Mouse (Mus musculus) forebrain, embryonic 11.5 days (tissue): ENCODE measurements at regions not wholly inside any gene's neighbourhood (a gene's known extent, or its start where the extent isn't known, plus 50 kb on each side); places are given as distances from the start of the nearest gene placed in this dataset.

Experiments
- ATAC-seq: fragments of 200-750 bp; cut with Nextera tagmentation; replicated peaks from 2 replicates; pipeline ENCODE4 v1.8.0; 2017; ENCODE audit warnings: moderate TSS enrichment; ENCODE audit not compliant: low FRiP score
- DNase-seq: peaks from one replicate; pipeline ENCODE4 v3.0.0-alpha.2; 2017; ENCODE audit warnings: low spot score
- H3K27ac ChIP-seq: fragments of 300-500 bp; sonication (generic); 2 replicates; pipeline ENCODE4 v1.5.1; 2014; ENCODE audit warnings: low read depth, low read length
- H3K27me3 ChIP-seq: fragments of 300-500 bp; sonication (generic); 2 replicates; pipeline ENCODE4 v1.6.1; 2014; ENCODE audit warnings: mild to moderate bottlenecking, low read length, mixed read lengths; ENCODE audit not compliant: control insufficient read depth, insufficient read depth
- H3K36me3 ChIP-seq: fragments of 300-500 bp; sonication (generic); 2 replicates; pipeline ENCODE4 v1.6.1; 2014; ENCODE audit warnings: mild to moderate bottlenecking, low read length, moderate library complexity, mixed read lengths; ENCODE audit not compliant: control insufficient read depth, insufficient read depth
- H3K4me1 ChIP-seq: fragments of 300-500 bp; sonication (generic); replicated peaks from 2 replicates; pipeline ENCODE4 v1.6.1; 2014; ENCODE audit warnings: low read length, mixed read lengths; ENCODE audit not compliant: control insufficient read depth, insufficient read depth
- H3K4me2 ChIP-seq: fragments of 300-500 bp; sonication (generic); 2 replicates; pipeline ENCODE4 v1.6.1; 2014; ENCODE audit warnings: low read depth, mild to moderate bottlenecking, low read length, moderate library complexity, mixed read lengths; ENCODE audit not compliant: severe bottlenecking
- H3K4me3 ChIP-seq: fragments of 300-500 bp; sonication (generic); 2 replicates; pipeline ENCODE4 v1.5.1; 2014; ENCODE audit warnings: low read depth, low read length
- H3K9ac ChIP-seq: fragments of 300-500 bp; sonication (generic); 2 replicates; pipeline ENCODE4 v1.6.1; 2014; ENCODE audit warnings: low read length
- H3K9me3 ChIP-seq: fragments of 300-500 bp; sonication (generic); 2 replicates; pipeline ENCODE4 v1.6.1; 2016; ENCODE audit warnings: low read length, mixed read lengths; ENCODE audit not compliant: control insufficient read depth
- WGBS: fragments of 180-500 bp; shearing (Covaris S2); extraction: QIAGEN DNeasy Blood & Tissue Kit; methylation state at CpG from one replicate; pipeline ENCODE4 v1.1.7; 2014; 5-methylcytosine and 5-hydroxymethylcytosine counted together

DNA sequence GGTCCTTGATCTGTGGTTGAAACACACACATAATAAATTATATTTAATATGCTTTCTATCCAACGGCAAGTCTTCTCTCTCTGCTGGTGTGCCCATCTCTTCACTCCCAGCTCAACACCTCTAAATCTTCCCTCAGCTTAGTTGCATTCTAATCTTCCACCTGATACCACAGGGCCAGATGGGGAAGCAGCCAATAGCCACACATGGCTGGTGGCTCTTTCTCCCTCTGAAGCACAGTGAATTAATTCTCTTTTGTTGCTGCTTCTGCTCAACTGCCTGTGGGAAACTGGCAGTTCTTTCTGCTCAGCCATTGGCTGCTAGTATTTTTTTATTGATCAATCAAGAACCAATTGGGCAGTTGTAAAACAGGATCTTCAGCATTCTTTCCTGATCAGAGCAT lies 750.0 kb downstream of the Serpinb8 start:
- ATAC-seq, result 0 out of 2 replicates have a peak, but pooled peaks have one; percentile 14
- Histone ChIP-seq H3K36me3 (no peaks in the 10 kb centered on the region), H3K27ac (no peak overlapping the region), H3K9ac (no peak overlapping the region), H3K4me2 (no peak overlapping the region), H3K4me1 (no peaks in the 10 kb centered on the region), H3K27me3 (no peaks in the 10 kb centered on the region), H3K4me3 (no peak overlapping the region), H3K9me3 (no peaks in the 10 kb centered on the region)
- 96% methylated on average over 1 of the region's 1 CpGs for WGBS
- no peak for DNase-seq

- ATAC-seq, result no peak
- H3K4me2 ChIP-seq, result no peak overlapping the region
- no peak for DNase-seq
These were observed 751.5 kb downstream of the Serpinb8 start for GRCm38 (mm10) chr1:108341352-108341751.

GRCm38 (mm10) chr1:108363788-108364187 lies 774.0 kb downstream of the Serpinb8 start:
- no peak for ATAC-seq

More at GRCm38 (mm10) chr1:108341352-108341751, 751.5 kb downstream of the Serpinb8 start:
- H3K27ac ChIP-seq, result no peak overlapping the region
- H3K9me3 ChIP-seq, result no peaks in the 10 kb centered on the region
- no peaks in the 10 kb centered on the region for H3K36me3 ChIP-seq
- WGBS, result 87% methylated on average over 1 of the region's 1 CpGs
- no peaks in the 10 kb centered on the region for H3K4me1 ChIP-seq
- H3K27me3 ChIP-seq, result no peaks in the 10 kb centered on the region
- H3K9ac ChIP-seq, result no peak overlapping the region
- no peak overlapping the region for H3K4me3 ChIP-seq

DNA sequence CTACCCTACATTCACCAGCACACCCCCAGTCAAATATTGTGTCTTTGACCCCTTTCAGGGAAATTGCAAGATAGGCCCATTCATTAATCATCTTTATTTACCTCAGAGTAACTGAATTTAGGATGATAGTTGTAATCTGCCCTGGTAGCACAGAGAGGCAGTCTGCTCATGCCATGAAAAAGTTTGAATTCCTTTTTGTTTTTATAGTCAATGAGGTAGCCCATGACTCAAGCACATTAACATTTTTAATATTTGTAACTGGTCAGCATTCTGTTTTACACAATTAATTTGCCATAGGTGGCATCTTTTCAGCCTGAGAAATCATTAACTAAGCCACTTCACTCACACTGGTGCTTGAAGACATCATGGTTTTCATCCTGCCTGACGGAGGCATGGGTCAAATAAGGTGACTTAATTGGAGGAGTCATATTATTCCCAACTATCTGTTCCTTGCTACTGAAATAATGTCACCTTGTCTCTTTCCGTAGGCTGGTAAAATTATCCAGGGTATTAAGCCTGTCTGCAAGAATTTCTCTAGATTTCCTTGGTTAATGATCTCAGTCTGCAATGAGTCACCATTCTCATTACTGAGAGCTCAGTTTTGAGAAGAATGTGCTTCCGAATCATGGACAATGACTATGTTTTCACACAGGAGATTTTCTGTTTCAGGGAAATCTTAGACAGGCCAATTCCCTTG lies 780.2 kb downstream of the Serpinb8 start:
- no peaks in the 10 kb centered on the region for H3K27me3 ChIP-seq
- H3K4me1 ChIP-seq, result no peaks in the 10 kb centered on the region
- H3K27ac ChIP-seq, result no peak overlapping the region
- no peak overlapping the region for H3K4me3 ChIP-seq
- H3K9me3 ChIP-seq, result no peaks in the 10 kb centered on the region
- 75% methylated on average over 3 of the region's 3 CpGs for WGBS
- ATAC-seq (no peak), DNase-seq (no peak)
- H3K4me2 ChIP-seq, result no peak overlapping the region
- H3K9ac ChIP-seq, result no peak overlapping the region
- no peaks in the 10 kb centered on the region for H3K36me3 ChIP-seq

More at GRCm38 (mm10) chr1:108363788-108364187, 774.0 kb downstream of the Serpinb8 start:
- no peak overlapping the region for H3K4me3 ChIP-seq
- WGBS, result 84% methylated on average over 2 of the region's 2 CpGs
- H3K4me1 ChIP-seq, result no peaks in the 10 kb centered on the region
- H3K9ac ChIP-seq, result no peak overlapping the region
- H3K9me3 ChIP-seq, result no peaks in the 10 kb centered on the region
- H3K27me3 ChIP-seq, result no peaks in the 10 kb centered on the region
- no peak overlapping the region for H3K27ac ChIP-seq
- DNase-seq, result no peak
- no peaks in the 10 kb centered on the region for H3K36me3 ChIP-seq
- H3K4me2 ChIP-seq, result no peak overlapping the region

GRCm38 (mm10) chr1:108389930-108390329 lies 800.1 kb downstream of the Serpinb8 start:
- DNase-seq (no peak), ATAC-seq (no peak)
- Histone ChIP-seq H3K4me1 (no peaks in the 10 kb centered on the region), H3K27me3 (no peaks in the 10 kb centered on the region), H3K4me2 (no peak overlapping the region), H3K9me3 (no peaks in the 10 kb centered on the region), H3K36me3 (no peaks in the 10 kb centered on the region), H3K9ac (no peak overlapping the region), H3K27ac (no peak overlapping the region), H3K4me3 (no peak overlapping the region)

- H3K4me1 ChIP-seq, result no peaks in the 10 kb centered on the region
- H3K27ac ChIP-seq, result no peak overlapping the region
- ATAC-seq, result no peak
- 95% methylated on average over 3 of the region's 3 CpGs for WGBS
- H3K9ac ChIP-seq, result no peak overlapping the region
- H3K36me3 ChIP-seq, result no peaks in the 10 kb centered on the region
- H3K4me2 ChIP-seq, result no peak overlapping the region
- no peak overlapping the region for H3K4me3 ChIP-seq
- no peak for DNase-seq
- no peaks in the 10 kb centered on the region for H3K27me3 ChIP-seq
- no peaks in the 10 kb centered on the region for H3K9me3 ChIP-seq
These were observed 800.7 kb downstream of the Serpinb8 start for GRCm38 (mm10) chr1:108390497-108390896.

DNA sequence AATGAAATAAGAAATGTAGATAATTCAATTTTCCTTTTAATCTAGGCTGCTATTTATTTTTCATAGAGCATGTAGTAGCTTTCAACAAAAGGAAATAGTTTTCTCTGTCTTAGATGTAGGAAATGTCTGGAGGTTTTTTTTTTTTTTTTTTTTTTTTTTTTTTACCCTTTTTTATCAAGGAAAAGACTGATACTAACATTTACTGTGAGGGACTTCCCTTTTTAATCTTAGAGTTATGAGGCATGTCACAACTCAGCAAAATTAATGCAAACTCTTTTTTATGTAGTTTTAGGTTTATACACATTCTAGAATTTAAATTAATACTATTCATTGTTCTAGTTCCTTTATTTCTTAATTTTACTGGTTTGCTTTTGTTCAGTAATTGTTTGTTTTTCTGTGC lies 850.0 kb downstream of the Serpinb8 start:
- no peaks in the 10 kb centered on the region for H3K9me3 ChIP-seq
- no peak overlapping the region for H3K27ac ChIP-seq
- no peak overlapping the region for H3K4me3 ChIP-seq
- H3K4me2 ChIP-seq, result no peak overlapping the region
- H3K9ac ChIP-seq, result no peak overlapping the region
- H3K4me1 ChIP-seq, result no peaks in the 10 kb centered on the region
- ATAC-seq (no peak), DNase-seq (no peak)
- no peaks in the 10 kb centered on the region for H3K27me3 ChIP-seq
- H3K36me3 ChIP-seq, result no peaks in the 10 kb centered on the region

GRCm38 (mm10) chr1:108452776-108453175 lies 863.0 kb downstream of the Serpinb8 start:
- no peaks in the 10 kb centered on the region for H3K27me3 ChIP-seq
- H3K4me3 ChIP-seq, result no peak overlapping the region

DNA sequence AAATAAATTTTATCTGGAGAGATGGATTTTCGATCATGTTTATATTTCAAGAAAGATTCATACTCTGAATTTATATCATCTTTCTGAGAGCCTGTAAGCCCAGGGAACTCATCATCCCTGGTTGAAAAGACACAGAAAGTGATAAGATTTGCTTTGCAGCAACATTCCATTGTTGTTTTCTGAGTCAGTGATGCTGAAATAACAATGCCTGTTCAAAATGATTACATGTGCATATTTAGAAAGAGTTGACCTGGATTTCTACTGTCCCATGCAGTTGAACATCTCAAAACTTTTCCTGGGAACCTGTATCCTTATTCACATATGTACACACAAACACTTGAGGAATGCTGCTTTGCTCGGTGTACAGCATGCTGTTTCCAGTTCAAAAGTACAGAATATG lies 882.2 kb downstream of the Serpinb8 start:
- Histone ChIP-seq H3K9me3 (no peaks in the 10 kb centered on the region), H3K27ac (no peak overlapping the region), H3K4me1 (no peaks in the 10 kb centered on the region), H3K4me3 (no peak overlapping the region), H3K27me3 (no peaks in the 10 kb centered on the region), H3K9ac (no peak overlapping the region), H3K4me2 (no peak overlapping the region), H3K36me3 (no peaks in the 10 kb centered on the region)
- ATAC-seq (no peak), DNase-seq (no peak)
- WGBS, result 86% methylated on average over 2 of the region's 2 CpGs

More at GRCm38 (mm10) chr1:108452776-108453175, 863.0 kb downstream of the Serpinb8 start:
- Histone ChIP-seq H3K27ac (no peak overlapping the region), H3K9me3 (no peaks in the 10 kb centered on the region), H3K36me3 (no peaks in the 10 kb centered on the region), H3K9ac (no peak overlapping the region), H3K4me1 (no peaks in the 10 kb centered on the region), H3K4me2 (no peak overlapping the region)
- ATAC-seq (no peak), DNase-seq (no peak)
